In genomic region chr11:66567382-66567781, GRCm38 (mm10) we compare ENCODE assay signal across 11 mouse cellular contexts. TPM values are rescaled to one million over a fixed set of nuclear protein-coding genes. Genes with fewer than 3 reads are reported as not detected.
A peak's percentile ranks its signal among the peaks of the same experiment; 100 is the strongest.
DNase-seq lines count a peak whose midpoint lies in the region; ATAC-seq and TF ChIP-seq lines count a peak whose summit lies in the region.
"Had no signal": no experiment of that assay in that cellular context is flagged by ENCODE, and none has a peak within 500 bp of the region (broad histone marks: within the 10 kb centered on the region; RNA-seq: fewer than 3 reads in every experiment).

No protein-coding gene starts in this region.

- no peaks in the 10 kb centered on the region for H3K9me3 ChIP-seq in forebrain, embryonic 10.5 days
- H3K9me3 ChIP-seq in forebrain, embryonic 15.5 days, result no peaks in the 10 kb centered on the region
- no peaks in the 10 kb centered on the region for H3K9me3 ChIP-seq in liver, embryonic 11.5 days (ENCODE audit: control insufficient read depth, low read length)
- no peaks in the 10 kb centered on the region for H3K9me3 ChIP-seq in liver, postnatal 0 days (ENCODE audit: low read length)
- H3K9me3 ChIP-seq in limb, embryonic 14.5 days (ENCODE audit: control insufficient read depth, low read length), result no peaks in the 10 kb centered on the region

- 9% methylated on average over 10 of the region's 10 CpGs for WGBS in forebrain, embryonic 10.5 days
- WGBS in forebrain, embryonic 15.5 days, result 16% methylated on average over 10 of the region's 10 CpGs
- 4% methylated on average over 10 of the region's 10 CpGs for WGBS in liver, embryonic 11.5 days
- 2% methylated on average over 10 of the region's 10 CpGs for WGBS in liver, postnatal 0 days (ENCODE audit: insufficient replicate concordance)
- 3% methylated on average over 10 of the region's 10 CpGs for WGBS in limb, embryonic 14.5 days

- no peak overlapping the region for H3K27ac ChIP-seq in forebrain, embryonic 10.5 days
- H3K27ac ChIP-seq in forebrain, embryonic 15.5 days (replicated peaks), result no peak overlapping the region
- H3K27ac ChIP-seq in liver, embryonic 11.5 days (ENCODE audit: low read depth, low read length), result no peak overlapping the region
- no peak overlapping the region for H3K27ac ChIP-seq in liver, postnatal 0 days (ENCODE audit: low read depth)
- H3K27ac ChIP-seq in limb, embryonic 14.5 days (replicated peaks; ENCODE audit: low read depth, low read length), result no peak overlapping the region

- H3K9ac ChIP-seq in forebrain, embryonic 15.5 days (replicated peaks), result no peak overlapping the region
- no peak overlapping the region for H3K9ac ChIP-seq in liver, embryonic 11.5 days (ENCODE audit: low read depth, low read length)
- no peak overlapping the region for H3K9ac ChIP-seq in liver, postnatal 0 days (replicated peaks)
- H3K9ac ChIP-seq in limb, embryonic 14.5 days (ENCODE audit: low read depth, low read length, severe bottlenecking), result no peak overlapping the region
- H3K9ac ChIP-seq: lung, embryonic 14.5 days had no signal

- H3K27me3 ChIP-seq in forebrain, embryonic 10.5 days (ENCODE audit: poor library complexity, severe bottlenecking), result peaks cover 38% of the 10 kb centered on the region
- H3K27me3 ChIP-seq in forebrain, embryonic 15.5 days, result no peaks in the 10 kb centered on the region
- H3K27me3 ChIP-seq in liver, embryonic 11.5 days (replicated peaks; ENCODE audit: control insufficient read depth, insufficient read depth, low read length), result peaks cover 19% of the 10 kb centered on the region
- H3K27me3 ChIP-seq in liver, postnatal 0 days (ENCODE audit: insufficient read depth, low read length), result peaks cover 6% of the 10 kb centered on the region; the same call in 1 of the 2 replicates
- H3K27me3 ChIP-seq in limb, embryonic 14.5 days (ENCODE audit: control insufficient read depth, insufficient read depth, low read length), result peaks cover 8% of the 10 kb centered on the region; the same call in 1 of the 2 replicates

- no peak for TF ChIP-seq EP300 in liver, postnatal 0 days (IDR thresholded peaks at IDR 0.05; ENCODE audit: low read depth)

- peaks cover 18% of the 10 kb centered on the region for H3K4me1 ChIP-seq in forebrain, embryonic 10.5 days
- peaks cover 15% of the 10 kb centered on the region for H3K4me1 ChIP-seq in forebrain, embryonic 15.5 days
- no peaks in the 10 kb centered on the region for H3K4me1 ChIP-seq in liver, embryonic 11.5 days (replicated peaks; ENCODE audit: control insufficient read depth, insufficient read depth, low read length)
- no peaks in the 10 kb centered on the region for H3K4me1 ChIP-seq in liver, postnatal 0 days (ENCODE audit: insufficient read depth)
- H3K4me1 ChIP-seq in limb, embryonic 14.5 days (ENCODE audit: control insufficient read depth, insufficient read depth, low read length), result no peaks in the 10 kb centered on the region

- H3K4me3 ChIP-seq in forebrain, embryonic 10.5 days, result peak overlapping the region; percentile 16; the same call in 1 of the 2 replicates
- H3K4me3 ChIP-seq in forebrain, embryonic 15.5 days, result no peak overlapping the region
- no peak overlapping the region for H3K4me3 ChIP-seq in liver, embryonic 11.5 days (ENCODE audit: low read depth, low read length)
- H3K4me3 ChIP-seq in liver, postnatal 0 days (ENCODE audit: low read depth, low read length), result no peak overlapping the region
- no peak overlapping the region for H3K4me3 ChIP-seq in limb, embryonic 14.5 days (replicated peaks; ENCODE audit: low read length)

- H3K4me2 ChIP-seq in forebrain, embryonic 15.5 days (replicated peaks), result no peak overlapping the region
- peak overlapping the region; percentile 10 for H3K4me2 ChIP-seq in liver, embryonic 11.5 days
- H3K4me2 ChIP-seq in liver, postnatal 0 days (ENCODE audit: low read depth, low read length), result no peak overlapping the region
- 0 out of 2 replicates have a peak overlapping the region, but pooled peaks have one; percentile 14 for H3K4me2 ChIP-seq in limb, embryonic 14.5 days (replicated peaks; ENCODE audit: low read depth, low read length, severe bottlenecking)
- H3K4me2 ChIP-seq: lung, embryonic 14.5 days had no signal

- ATAC-seq in forebrain, embryonic 15.5 days (replicated peaks), result no peak
- ATAC-seq in liver, embryonic 11.5 days (replicated peaks; ENCODE audit: low FRiP score), result no peak
- no peak for ATAC-seq in liver, postnatal 0 days
- ATAC-seq in granulocyte monocyte progenitor cell, adult 5-6 weeks (replicated peaks; ENCODE audit: poor library complexity, severe bottlenecking), result peak; percentile 69
- no peak for ATAC-seq in limb, embryonic 14.5 days (ENCODE audit: low FRiP score, low read depth)

- no peak for TF ChIP-seq POLR2A in limb, embryonic 14.5 days (IDR thresholded peaks at IDR 0.05; ENCODE audit: borderline replicate concordance, extremely low read depth, insufficient read depth, insufficient read length)

- TF ChIP-seq CTCF in liver, postnatal 0 days (IDR thresholded peaks at IDR 0.05; ENCODE audit: low read depth), result no peak

- no peaks in the 10 kb centered on the region for H3K36me3 ChIP-seq in forebrain, embryonic 10.5 days (replicated peaks)
- no peaks in the 10 kb centered on the region for H3K36me3 ChIP-seq in forebrain, embryonic 15.5 days
- no peaks in the 10 kb centered on the region for H3K36me3 ChIP-seq in liver, embryonic 11.5 days (ENCODE audit: control insufficient read depth, insufficient read depth, low read length)
- no peaks in the 10 kb centered on the region for H3K36me3 ChIP-seq in liver, postnatal 0 days (replicated peaks; ENCODE audit: insufficient read depth, low read length)
- no peaks in the 10 kb centered on the region for H3K36me3 ChIP-seq in limb, embryonic 14.5 days (ENCODE audit: control insufficient read depth, insufficient read depth, low read length)

- no peak for DNase-seq in forebrain, embryonic 10.5 days (ENCODE audit: extremely low spot score, low spot score)
- no peak for DNase-seq in liver, embryonic 11.5 days (ENCODE audit: low spot score)
- DNase-seq in liver, postnatal 0 days, result no peak
- DNase-seq in limb, embryonic 14.5 days (ENCODE audit: low spot score), result no peak
- no peak for DNase-seq in cerebellum, adult 9-10 months
- no peak for DNase-seq in natural killer cell, adult 2 months (ENCODE audit: low spot score in 2 of 2)
- DNase-seq: gastrocnemius, postnatal 36 days had no signal

RNA-seq across cellular contexts. Expression of gene Shisa6, which starts 41.6 kb away (rescaled TPM):
- polyA plus RNA-seq in forebrain, embryonic 10.5 days (2016; fragmentation: Nextera tagmentation; extraction: Ambion mirVana), result 0.07 and 0.09 TPM in 2 replicates
- polyA plus RNA-seq in forebrain, embryonic 15.5 days (2015; fragmentation: Nextera tagmentation; extraction: Ambion mirVana), result 1.8 TPM in 2 replicates
- polyA plus RNA-seq in liver, embryonic 11.5 days (2014; fragmentation: Nextera tagmentation; extraction: Ambion mirVana), result 0.17 and 0.22 TPM in 2 replicates
- not detected in 2 replicates for polyA plus RNA-seq in liver, postnatal 0 days (2015; fragmentation: Nextera tagmentation; extraction: Ambion mirVana)
- not detected in 2 replicates for total RNA-seq in granulocyte monocyte progenitor cell, adult 5-6 weeks (2014; fragmentation: Nextera tagmentation)
- not detected in 2 replicates for total RNA-seq in granulocyte monocyte progenitor cell, adult 5-6 weeks (2017)
- 1.1 TPM in 2 replicates for polyA plus RNA-seq in limb, embryonic 14.5 days (2012; rRNA removed)
- 0.59 and 0.62 TPM in 2 replicates for polyA plus RNA-seq in limb, embryonic 14.5 days (2014; fragmentation: Nextera tagmentation; extraction: Ambion mirVana)
- total RNA-seq: MEL had no signal

Comparison
In these comparisons a context has a peak if more than half of its experiments do, and no peak if none do; other contexts are left out.
1. H3K4me2 ChIP-seq: peak in liver, embryonic 11.5 days (single experiment) and limb, embryonic 14.5 days (single experiment); none in forebrain, embryonic 15.5 days (single experiment) and liver, postnatal 0 days (single experiment).